Mouse (Mus musculus): Measurements from ENCODE around the gene Imp3. TPM values are rescaled to one million over a fixed set of nuclear protein-coding genes. Genes with fewer than 3 reads are reported as not detected.
A peak's percentile ranks its signal among the peaks of the same experiment; 100 is the strongest.

Imp3 gene
- polyA plus RNA-seq, 1 experiment = 167 TPM

DNA sequence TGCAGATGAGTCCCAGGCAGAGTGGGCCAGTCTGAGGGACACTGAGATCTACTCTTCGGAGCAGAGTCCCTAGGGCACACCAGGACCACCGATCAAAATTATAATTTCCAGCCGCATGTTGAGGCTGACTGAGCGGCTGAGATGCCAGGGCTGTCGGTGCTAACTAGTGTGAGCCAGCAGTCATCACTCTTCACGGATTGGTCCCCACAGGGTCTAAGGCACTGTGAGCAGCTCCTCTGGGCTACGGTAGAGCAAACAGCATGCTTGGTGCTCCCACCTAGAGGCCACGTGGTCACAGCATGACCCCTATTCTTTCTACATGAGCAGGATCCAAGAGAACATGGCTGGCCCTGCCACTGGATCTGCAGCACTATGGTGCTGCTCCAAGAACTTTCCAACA lies 44.0 kb upstream of the Imp3 start:
- no peaks in the 10 kb centered on the region for H3K36me3 ChIP-seq (ENCODE audit: control insufficient read depth, insufficient read depth, low read length)
- H3K4me3 ChIP-seq (ENCODE audit: extremely low read depth, insufficient read depth, insufficient read length) = no peak overlapping the region
- no peaks in the 10 kb centered on the region; the same call in 1 of the 2 replicates for H3K4me1 ChIP-seq (ENCODE audit: control insufficient read depth, insufficient read depth, insufficient read length)
- no peak for DNase-seq (ENCODE audit: low read depth in 1 of 2, low spot score in 2 of 2)
- WGBS = 82% methylated on average over 8 of the region's 8 CpGs
- TF ChIP-seq CTCF (IDR thresholded peaks at IDR 0.05; ENCODE audit: extremely low read depth, insufficient read depth, insufficient read length, insufficient replicate concordance) = no peak
- no peak for TF ChIP-seq POLR2A (IDR thresholded peaks at IDR 0.05; ENCODE audit: low read depth, low read length)
- no peak overlapping the region for H3K27ac ChIP-seq (ENCODE audit: insufficient read depth, low read length)
- H3K27me3 ChIP-seq (ENCODE audit: control insufficient read depth, insufficient read depth, low read length) = no peaks in the 10 kb centered on the region

- 8% methylated on average over 3 of the region's 3 CpGs for WGBS
- Histone ChIP-seq H3K36me3 (ENCODE audit: control insufficient read depth, insufficient read depth, low read length) (no peaks in the 10 kb centered on the region), H3K27ac (ENCODE audit: insufficient read depth, low read length) (no peak overlapping the region), H3K4me3 (ENCODE audit: extremely low read depth, insufficient read depth, insufficient read length) (no peak overlapping the region), H3K27me3 (ENCODE audit: control insufficient read depth, insufficient read depth, low read length) (no peaks in the 10 kb centered on the region), H3K4me1 (ENCODE audit: control insufficient read depth, insufficient read depth, insufficient read length) (no peaks in the 10 kb centered on the region; the same call in 1 of the 2 replicates)
- no peak for DNase-seq (ENCODE audit: low read depth in 1 of 2, low spot score in 2 of 2)
- TF ChIP-seq POLR2A (IDR thresholded peaks at IDR 0.05; ENCODE audit: low read depth, low read length) (no peak), CTCF (IDR thresholded peaks at IDR 0.05; ENCODE audit: extremely low read depth, insufficient read depth, insufficient read length, insufficient replicate concordance) (no peak)
Measured at GRCm38 (mm10) chr9:56894006-56894405, 43.3 kb upstream of the Imp3 start.

DNA sequence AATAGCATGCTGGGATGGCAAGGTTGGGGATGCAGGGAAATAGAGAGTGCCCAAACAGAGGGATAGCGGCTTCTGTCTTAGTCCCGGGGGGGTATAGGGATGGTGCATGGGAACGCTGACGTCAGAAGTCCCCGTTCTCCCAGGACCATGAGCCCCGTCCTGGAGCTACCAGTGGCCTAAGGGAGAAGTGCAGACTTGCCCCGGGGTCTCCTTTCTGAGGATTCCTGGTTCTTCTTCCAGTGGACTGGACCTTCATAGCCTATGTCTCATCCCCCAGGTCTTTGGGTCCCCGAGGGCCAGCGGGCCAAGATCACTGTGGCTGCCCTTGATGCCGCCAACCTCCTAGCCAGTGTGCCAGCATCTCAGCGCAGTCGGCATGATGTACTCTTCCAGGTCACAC lies 40.5 kb upstream of the Imp3 start:
- H3K27ac ChIP-seq (ENCODE audit: insufficient read depth, low read length) = no peak overlapping the region
- no peak overlapping the region for H3K4me3 ChIP-seq (ENCODE audit: extremely low read depth, insufficient read depth, insufficient read length)
- H3K36me3 ChIP-seq (ENCODE audit: control insufficient read depth, insufficient read depth, low read length) = no peaks in the 10 kb centered on the region
- WGBS = 96% methylated on average over 12 of the region's 12 CpGs
- TF ChIP-seq CTCF (IDR thresholded peaks at IDR 0.05; ENCODE audit: extremely low read depth, insufficient read depth, insufficient read length, insufficient replicate concordance) (no peak), POLR2A (IDR thresholded peaks at IDR 0.05; ENCODE audit: low read depth, low read length) (no peak)
- H3K27me3 ChIP-seq (ENCODE audit: control insufficient read depth, insufficient read depth, low read length) = no peaks in the 10 kb centered on the region
- peaks cover 9% of the 10 kb centered on the region; the same call in 1 of the 2 replicates for H3K4me1 ChIP-seq (ENCODE audit: control insufficient read depth, insufficient read depth, insufficient read length)
- DNase-seq (ENCODE audit: low read depth in 1 of 2, low spot score in 2 of 2) = no peak

DNA sequence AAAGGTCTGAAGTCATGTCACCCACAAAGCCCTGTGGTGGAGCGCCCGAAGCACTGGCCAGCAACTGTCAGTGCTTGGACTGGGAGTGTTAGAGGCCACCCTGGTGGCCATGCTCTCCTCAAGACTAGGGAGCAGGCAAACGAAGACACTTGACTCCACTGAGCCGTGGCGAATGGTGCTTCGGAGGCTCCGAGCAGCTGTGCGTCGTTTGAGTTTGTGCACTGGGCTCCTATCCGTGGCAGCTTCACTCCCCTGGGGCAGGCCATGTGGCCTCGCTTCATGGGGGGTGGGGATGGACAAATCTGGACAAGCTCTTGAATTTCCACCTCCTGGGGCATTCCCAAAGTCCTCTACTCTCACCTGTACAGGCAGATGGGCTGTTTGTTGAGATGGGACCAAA lies 37.9 kb upstream of the Imp3 start:
- Histone ChIP-seq H3K4me1 (ENCODE audit: control insufficient read depth, insufficient read depth, insufficient read length) (peaks cover 9% of the 10 kb centered on the region; the same call in 1 of the 2 replicates), H3K36me3 (ENCODE audit: control insufficient read depth, insufficient read depth, low read length) (no peaks in the 10 kb centered on the region), H3K27ac (ENCODE audit: insufficient read depth, low read length) (no peak overlapping the region), H3K4me3 (ENCODE audit: extremely low read depth, insufficient read depth, insufficient read length) (no peak overlapping the region), H3K27me3 (ENCODE audit: control insufficient read depth, insufficient read depth, low read length) (no peaks in the 10 kb centered on the region)
- 55% methylated on average over 11 of the region's 11 CpGs for WGBS
- DNase-seq (ENCODE audit: low read depth in 1 of 2, low spot score in 2 of 2) = no peak
- TF ChIP-seq POLR2A (IDR thresholded peaks at IDR 0.05; ENCODE audit: low read depth, low read length) (no peak), CTCF (IDR thresholded peaks at IDR 0.05; ENCODE audit: extremely low read depth, insufficient read depth, insufficient read length, insufficient replicate concordance) (no peak)

- Histone ChIP-seq H3K36me3 (ENCODE audit: control insufficient read depth, insufficient read depth, low read length) (no peaks in the 10 kb centered on the region), H3K27me3 (ENCODE audit: control insufficient read depth, insufficient read depth, low read length) (no peaks in the 10 kb centered on the region), H3K4me3 (ENCODE audit: extremely low read depth, insufficient read depth, insufficient read length) (no peak overlapping the region), H3K4me1 (ENCODE audit: control insufficient read depth, insufficient read depth, insufficient read length) (peaks cover 9% of the 10 kb centered on the region; the same call in 1 of the 2 replicates), H3K27ac (ENCODE audit: insufficient read depth, low read length) (no peak overlapping the region)
- TF ChIP-seq CTCF (IDR thresholded peaks at IDR 0.05; ENCODE audit: extremely low read depth, insufficient read depth, insufficient read length, insufficient replicate concordance) (no peak), POLR2A (IDR thresholded peaks at IDR 0.05; ENCODE audit: low read depth, low read length) (no peak)
- DNase-seq (ENCODE audit: low read depth in 1 of 2, low spot score in 2 of 2) = no peak
Measured at GRCm38 (mm10) chr9:56900060-56900459, 37.2 kb upstream of the Imp3 start.

GRCm38 (mm10) chr9:56900571-56900970 lies 36.7 kb upstream of the Imp3 start:
- Histone ChIP-seq H3K27ac (ENCODE audit: insufficient read depth, low read length) (peak overlapping the region; percentile 23; the same call in 1 of the 2 replicates), H3K4me3 (ENCODE audit: extremely low read depth, insufficient read depth, insufficient read length) (no peak overlapping the region)

GRCm38 (mm10) chr9:56901187-56901586 lies 36.1 kb upstream of the Imp3 start:
- TF ChIP-seq CTCF (IDR thresholded peaks at IDR 0.05; ENCODE audit: extremely low read depth, insufficient read depth, insufficient read length, insufficient replicate concordance) (no peak), POLR2A (IDR thresholded peaks at IDR 0.05; ENCODE audit: low read depth, low read length) (no peak)
- DNase-seq (ENCODE audit: low read depth in 1 of 2, low spot score in 2 of 2) = no peak

More at GRCm38 (mm10) chr9:56900571-56900970, 36.7 kb upstream of the Imp3 start:
- peaks cover 9% of the 10 kb centered on the region; the same call in 1 of the 2 replicates for H3K4me1 ChIP-seq (ENCODE audit: control insufficient read depth, insufficient read depth, insufficient read length)
- TF ChIP-seq POLR2A (IDR thresholded peaks at IDR 0.05; ENCODE audit: low read depth, low read length) = no peak
- TF ChIP-seq CTCF (IDR thresholded peaks at IDR 0.05; ENCODE audit: extremely low read depth, insufficient read depth, insufficient read length, insufficient replicate concordance) = no peak
- 8% methylated on average over 9 of the region's 9 CpGs for WGBS
- no peaks in the 10 kb centered on the region for H3K27me3 ChIP-seq (ENCODE audit: control insufficient read depth, insufficient read depth, low read length)
- no peaks in the 10 kb centered on the region for H3K36me3 ChIP-seq (ENCODE audit: control insufficient read depth, insufficient read depth, low read length)
- DNase-seq (ENCODE audit: low read depth in 1 of 2, low spot score in 2 of 2) = no peak

More at GRCm38 (mm10) chr9:56901187-56901586, 36.1 kb upstream of the Imp3 start:
- Histone ChIP-seq H3K27ac (ENCODE audit: insufficient read depth, low read length) (peak overlapping the region; percentile 23; the same call in 1 of the 2 replicates), H3K36me3 (ENCODE audit: control insufficient read depth, insufficient read depth, low read length) (no peaks in the 10 kb centered on the region), H3K27me3 (ENCODE audit: control insufficient read depth, insufficient read depth, low read length) (no peaks in the 10 kb centered on the region), H3K4me1 (ENCODE audit: control insufficient read depth, insufficient read depth, insufficient read length) (peaks cover 9% of the 10 kb centered on the region; the same call in 1 of the 2 replicates), H3K4me3 (ENCODE audit: extremely low read depth, insufficient read depth, insufficient read length) (no peak overlapping the region)
- 25% methylated on average over 8 of the region's 8 CpGs for WGBS

All from spleen, adult 2 months (tissue).